Mouse (Mus musculus) frontal cortex, adult 2 months (tissue): ENCODE measurements around the gene Odf2l. TPM values are rescaled to one million over a fixed set of nuclear protein-coding genes. Genes with fewer than 3 reads are reported as not detected.

Experiments
- DNase-seq, 2 experiments: peaks; one replicate each; pipeline ENCODE4 v3.0.0; 2022; ENCODE audit warnings: low spot score in 1 of 2; ENCODE audit errors: extremely low spot score in 1 of 2
- polyA plus RNA-seq: library from polyadenylated mRNA; depleted of rRNA; stranded (reverse); fragments of >200 nt; gene quantifications from 2 replicates; pipeline ENCODE4 v1.2.3, GENCODE M21; 2012; rRNA removed

The Odf2l gene
- polyA plus RNA-seq, 1 experiment: 17.9 TPM

DNA sequence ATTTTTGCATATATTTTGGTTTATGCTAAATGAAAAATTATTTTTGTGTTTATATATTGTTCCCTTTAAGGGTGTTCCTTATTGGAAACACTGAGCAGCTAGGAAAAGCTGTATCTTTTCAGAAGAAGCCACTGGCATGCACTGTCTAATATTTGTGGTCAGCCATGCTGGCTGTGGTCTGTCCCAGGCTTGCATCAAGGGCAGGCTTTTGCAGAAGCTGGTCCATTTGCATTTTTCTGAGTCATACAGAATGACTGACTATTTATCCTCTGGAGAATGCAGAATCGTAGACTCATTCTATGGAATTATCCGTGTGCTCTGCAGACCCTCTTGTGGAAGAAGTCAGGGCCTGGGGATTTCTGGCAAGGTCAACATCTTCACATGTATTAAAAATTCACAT lies 79.7 kb downstream of the Odf2l start:
- no peak for DNase-seq

Other genes starting within 250 kb of the Odf2l start
- gene Clca4b, start 186.1 kb upstream of the Odf2l start, polyA plus RNA-seq: 0.02 TPM in 1 of 2 replicates, not detected in the other
- not detected in 2 replicates for gene Clca4a, start 143.5 kb upstream of the Odf2l start, polyA plus RNA-seq
- gene Clca1, start 85.8 kb upstream of the Odf2l start, polyA plus RNA-seq: 0.08 TPM in 1 of 2 replicates, not detected in the other
- gene Clca2, start 19.1 kb upstream of the Odf2l start, polyA plus RNA-seq: 0.04 TPM in 1 of 2 replicates, not detected in the other
- 20.0 TPM in 2 replicates for gene Col24a1, start 173.9 kb downstream of the Odf2l start, polyA plus RNA-seq